Mouse (Mus musculus): ENCODE measurements around the gene Frrs1.

DNA sequence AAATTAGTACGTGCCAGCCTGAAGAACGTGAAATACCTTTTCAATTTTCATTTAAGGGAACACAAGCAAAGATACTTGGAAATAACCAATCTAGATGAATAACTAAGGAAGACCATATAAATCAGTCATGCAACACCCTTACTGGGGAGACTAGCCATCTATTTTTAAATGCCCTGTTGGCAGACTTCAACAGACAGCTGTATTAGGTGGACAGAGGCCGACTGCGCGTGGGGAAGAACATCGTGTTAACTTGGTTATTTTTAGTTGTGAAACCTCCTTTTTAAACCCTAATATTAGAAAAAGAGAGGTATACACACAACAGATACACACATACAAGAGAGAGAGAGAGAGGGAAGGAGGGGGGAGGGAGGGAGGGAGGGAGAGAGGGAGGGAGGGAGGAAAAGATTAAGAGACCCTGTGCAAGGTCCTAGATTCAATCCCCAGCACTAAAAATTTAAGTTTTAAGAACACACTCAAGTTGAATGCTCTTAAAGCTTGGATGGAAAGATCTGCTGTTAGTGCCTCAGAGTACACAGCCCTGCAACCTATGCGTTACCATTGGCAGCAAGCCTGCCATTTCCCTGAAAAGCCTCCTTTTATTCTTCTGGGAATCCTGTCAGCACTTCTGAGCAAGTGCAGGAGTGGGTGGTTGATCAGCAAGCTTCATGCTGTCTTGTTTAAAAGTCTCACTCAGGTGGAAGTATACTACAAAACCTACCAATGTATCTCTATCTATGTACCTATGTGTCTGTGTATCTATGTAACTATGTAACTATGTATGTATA lies 26.5 kb upstream of the Frrs1 start:
- TF ChIP-seq CTCF (IDR thresholded peaks at IDR 0.05; ENCODE audit: low read depth), result no peak
- TF ChIP-seq EP300 (IDR thresholded peaks at IDR 0.05; ENCODE audit: low read depth), result no peak

Measured in liver, postnatal 0 days (tissue).